Mouse (Mus musculus) embryo, embryonic 10 days (tissue): ENCODE data around the gene Dock7.
"Not testable (repeated sequence)": the region's sequence is repeated elsewhere in the genome, so short reads cannot be mapped to it uniquely, and the experiment has no call there.

ENCODE experiments used
- DNase-seq: peaks from one replicate; pipeline ENCODE4 v3.0.0-alpha.2; 2015; ENCODE audit warnings: low spot score

Dock7 gene

GRCm38 (mm10) chr4:99006319-99006718 lies 114.4 kb downstream of the Dock7 start:
- DNase-seq = no peak

- DNase-seq = no peak
These were observed 115.1 kb downstream of the Dock7 start for GRCm38 (mm10) chr4:99005574-99005973.

- DNase-seq = no peak
These were observed 127.2 kb downstream of the Dock7 start for GRCm38 (mm10) chr4:98993491-98993890.

GRCm38 (mm10) chr4:98984701-98985100 lies 136.0 kb downstream of the Dock7 start:
- DNase-seq = no peak

GRCm38 (mm10) chr4:98979976-98980375 lies 140.7 kb downstream of the Dock7 start:
- DNase-seq = not testable (repeated sequence)

GRCm38 (mm10) chr4:98978693-98979092 lies 142.0 kb downstream of the Dock7 start:
- DNase-seq = no peak

GRCm38 (mm10) chr4:98978288-98978687 lies 142.4 kb downstream of the Dock7 start:
- not testable (repeated sequence) for DNase-seq

- no peak for DNase-seq
These were observed 145.0 kb downstream of the Dock7 start for GRCm38 (mm10) chr4:98975741-98976140.

GRCm38 (mm10) chr4:98969946-98970345 lies 150.8 kb downstream of the Dock7 start:
- no peak for DNase-seq

GRCm38 (mm10) chr4:98960243-98960642 lies 160.5 kb downstream of the Dock7 start:
- DNase-seq = no peak

GRCm38 (mm10) chr4:98955986-98956385 lies 164.7 kb downstream of the Dock7 start:
- no peak for DNase-seq

- DNase-seq = no peak
These were observed 170.2 kb downstream of the Dock7 start for GRCm38 (mm10) chr4:98950563-98950962.

GRCm38 (mm10) chr4:98938210-98938609 lies 182.5 kb downstream of the Dock7 start:
- DNase-seq = not testable (repeated sequence)

- DNase-seq = no peak
These were observed 184.7 kb downstream of the Dock7 start for GRCm38 (mm10) chr4:98936036-98936435.

- DNase-seq = no peak
These were observed 195.4 kb downstream of the Dock7 start for GRCm38 (mm10) chr4:98925250-98925781.

- no peak for DNase-seq
These were observed 195.9 kb downstream of the Dock7 start for GRCm38 (mm10) chr4:98924906-98925178.

- DNase-seq = peak; percentile 41
These were observed 196.4 kb downstream of the Dock7 start for GRCm38 (mm10) chr4:98924071-98924905.

- DNase-seq = no peak
These were observed 197.1 kb downstream of the Dock7 start, which contains the start of gene Usp1 for GRCm38 (mm10) chr4:98923568-98924070. Usp1 (plus strand) TSS chr4:98923810.

- peak; percentile 98 for DNase-seq
These were observed 197.8 kb downstream of the Dock7 start for GRCm38 (mm10) chr4:98922643-98923567.

- peak; percentile 42 for DNase-seq
These were observed 198.6 kb downstream of the Dock7 start for GRCm38 (mm10) chr4:98922061-98922642.

GRCm38 (mm10) chr4:98920896-98921295 lies 199.8 kb downstream of the Dock7 start:
- no peak for DNase-seq

- DNase-seq = no peak
These were observed 202.5 kb downstream of the Dock7 start for GRCm38 (mm10) chr4:98918204-98918603.
